Mouse (Mus musculus): ENCODE data around the gene Vps53. TPM values are rescaled to one million over a fixed set of nuclear protein-coding genes. Genes with fewer than 3 reads are reported as not detected.

Gene Vps53
- polyA plus RNA-seq, 1 experiment from 2014 or later: 17.2 TPM

- H3K4me2 ChIP-seq: no peak overlapping the region
- H3K27ac ChIP-seq: no peak overlapping the region
- H3K36me3 ChIP-seq: peaks cover 15% of the 10 kb centered on the region; the same call in 1 of the 2 replicates
- no peak overlapping the region for H3K4me3 ChIP-seq (replicated peaks)
- DNase-seq: no peak
- no peak for ATAC-seq (ENCODE audit: low read depth)
- no peaks in the 10 kb centered on the region for H3K27me3 ChIP-seq
- no peaks in the 10 kb centered on the region for H3K9me3 ChIP-seq (replicated peaks)
- H3K9ac ChIP-seq: no peak overlapping the region
- H3K4me1 ChIP-seq (replicated peaks): no peaks in the 10 kb centered on the region
- 78% methylated on average over 6 of the region's 6 CpGs for WGBS (ENCODE audit: insufficient replicate concordance)
Measured at GRCm38 (mm10) chr11:76069816-76070215, 109.6 kb downstream of the Vps53 start.

- peaks cover 14% of the 10 kb centered on the region; the same call in 1 of the 2 replicates for H3K36me3 ChIP-seq
- whole genome bisulfite sequencing (ENCODE audit: insufficient replicate concordance): 76% methylated on average over 15 of the region's 15 CpGs
- H3K4me2 ChIP-seq: no peak overlapping the region
- no peak overlapping the region for H3K4me3 ChIP-seq (replicated peaks)
- DNase-seq: no peak
- no peak for ATAC-seq (ENCODE audit: low read depth)
- no peaks in the 10 kb centered on the region for H3K27me3 ChIP-seq
- H3K27ac ChIP-seq: no peak overlapping the region
- H3K4me1 ChIP-seq (replicated peaks): no peaks in the 10 kb centered on the region
- no peaks in the 10 kb centered on the region for H3K9me3 ChIP-seq (replicated peaks)
- no peak overlapping the region for H3K9ac ChIP-seq
Measured at GRCm38 (mm10) chr11:76066563-76067156, 112.8 kb downstream of the Vps53 start.

- Histone ChIP-seq H3K4me1 (replicated peaks) (no peaks in the 10 kb centered on the region), H3K36me3 (peaks cover 11% of the 10 kb centered on the region; the same call in 1 of the 2 replicates), H3K9me3 (replicated peaks) (no peaks in the 10 kb centered on the region), H3K27ac (no peak overlapping the region), H3K9ac (no peak overlapping the region), H3K27me3 (no peaks in the 10 kb centered on the region), H3K4me3 (replicated peaks) (no peak overlapping the region), H3K4me2 (no peak overlapping the region)
- 75% methylated on average over 9 of the region's 9 CpGs for WGBS (ENCODE audit: insufficient replicate concordance)
- ATAC-seq (ENCODE audit: low read depth) (no peak), DNase-seq (no peak)
Measured at GRCm38 (mm10) chr11:76065521-76066095, 113.8 kb downstream of the Vps53 start.

GRCm38 (mm10) chr11:76064411-76064810 lies 115.0 kb downstream of the Vps53 start:
- Histone ChIP-seq H3K4me1 (replicated peaks) (no peaks in the 10 kb centered on the region), H3K4me3 (replicated peaks) (no peak overlapping the region), H3K4me2 (no peak overlapping the region), H3K36me3 (peaks cover 11% of the 10 kb centered on the region; the same call in 1 of the 2 replicates), H3K27me3 (no peaks in the 10 kb centered on the region), H3K27ac (no peak overlapping the region), H3K9me3 (replicated peaks) (no peaks in the 10 kb centered on the region), H3K9ac (no peak overlapping the region)
- ATAC-seq (ENCODE audit: low read depth) (no peak), DNase-seq (no peak)
- WGBS (ENCODE audit: insufficient replicate concordance): 44% methylated on average over 7 of the region's 7 CpGs

- no peaks in the 10 kb centered on the region for H3K4me1 ChIP-seq (replicated peaks)
- H3K36me3 ChIP-seq: 0 out of 2 replicates have a peak, but pooled peaks cover 2% of the 10 kb centered on the region
- no peaks in the 10 kb centered on the region for H3K27me3 ChIP-seq
- H3K27ac ChIP-seq: no peak overlapping the region
- ATAC-seq (ENCODE audit: low read depth) (no peak), DNase-seq (no peak)
- no peak overlapping the region for H3K4me2 ChIP-seq
- H3K9ac ChIP-seq: no peak overlapping the region
- 84% methylated on average over 2 of the region's 2 CpGs for WGBS (ENCODE audit: insufficient replicate concordance)
- H3K9me3 ChIP-seq (replicated peaks): no peaks in the 10 kb centered on the region
- no peak overlapping the region for H3K4me3 ChIP-seq (replicated peaks)
Measured at GRCm38 (mm10) chr11:76060906-76061305, 118.5 kb downstream of the Vps53 start.

- no peak for ATAC-seq (ENCODE audit: low read depth)
- DNase-seq: no peak
- WGBS (ENCODE audit: insufficient replicate concordance): 74% methylated on average over 7 of the region's 7 CpGs
Measured at GRCm38 (mm10) chr11:76059971-76060370, 119.5 kb downstream of the Vps53 start.

GRCm38 (mm10) chr11:76056487-76056886 lies 123.0 kb downstream of the Vps53 start:
- WGBS (ENCODE audit: insufficient replicate concordance): 33% methylated on average over 3 of the region's 3 CpGs

More at GRCm38 (mm10) chr11:76059971-76060370, 119.5 kb downstream of the Vps53 start:
- H3K9ac ChIP-seq: no peak overlapping the region
- no peaks in the 10 kb centered on the region for H3K9me3 ChIP-seq (replicated peaks)
- no peaks in the 10 kb centered on the region for H3K4me1 ChIP-seq (replicated peaks)
- H3K4me2 ChIP-seq: no peak overlapping the region
- no peak overlapping the region for H3K4me3 ChIP-seq (replicated peaks)
- no peak overlapping the region for H3K27ac ChIP-seq
- H3K27me3 ChIP-seq: no peaks in the 10 kb centered on the region
- 0 out of 2 replicates have a peak, but pooled peaks cover 2% of the 10 kb centered on the region for H3K36me3 ChIP-seq

GRCm38 (mm10) chr11:76052496-76052895 lies 127.0 kb downstream of the Vps53 start:
- 79% methylated on average over 5 of the region's 5 CpGs for WGBS (ENCODE audit: insufficient replicate concordance)
- Histone ChIP-seq H3K9ac (no peak overlapping the region), H3K9me3 (replicated peaks) (no peaks in the 10 kb centered on the region), H3K4me1 (replicated peaks) (no peaks in the 10 kb centered on the region), H3K4me2 (no peak overlapping the region), H3K36me3 (peaks cover 3% of the 10 kb centered on the region; the same call in 1 of the 2 replicates), H3K27ac (no peak overlapping the region), H3K27me3 (no peaks in the 10 kb centered on the region), H3K4me3 (replicated peaks) (no peak overlapping the region)
- no peak for DNase-seq
- ATAC-seq (ENCODE audit: low read depth): no peak

More at GRCm38 (mm10) chr11:76056487-76056886, 123.0 kb downstream of the Vps53 start:
- Histone ChIP-seq H3K4me1 (replicated peaks) (no peaks in the 10 kb centered on the region), H3K9ac (no peak overlapping the region), H3K27me3 (no peaks in the 10 kb centered on the region), H3K4me3 (replicated peaks) (no peak overlapping the region), H3K9me3 (replicated peaks) (no peaks in the 10 kb centered on the region), H3K36me3 (no peaks in the 10 kb centered on the region; the same call in 1 of the 2 replicates), H3K27ac (no peak overlapping the region), H3K4me2 (no peak overlapping the region)
- ATAC-seq (ENCODE audit: low read depth) (no peak), DNase-seq (no peak)

- Histone ChIP-seq H3K4me1 (replicated peaks) (no peaks in the 10 kb centered on the region), H3K36me3 (peaks cover 10% of the 10 kb centered on the region; the same call in 1 of the 2 replicates), H3K4me3 (replicated peaks) (no peak overlapping the region), H3K4me2 (no peak overlapping the region), H3K9ac (no peak overlapping the region), H3K27me3 (no peaks in the 10 kb centered on the region), H3K9me3 (replicated peaks) (no peaks in the 10 kb centered on the region), H3K27ac (no peak overlapping the region)
- ATAC-seq (ENCODE audit: low read depth) (no peak), DNase-seq (no peak)
- 65% methylated on average over 5 of the region's 5 CpGs for whole genome bisulfite sequencing (ENCODE audit: insufficient replicate concordance)
Measured at GRCm38 (mm10) chr11:76050967-76051512, 128.4 kb downstream of the Vps53 start.

GRCm38 (mm10) chr11:76050509-76050908 lies 128.9 kb downstream of the Vps53 start:
- Histone ChIP-seq H3K27ac (no peak overlapping the region), H3K9me3 (replicated peaks) (no peaks in the 10 kb centered on the region), H3K4me1 (replicated peaks) (no peaks in the 10 kb centered on the region), H3K36me3 (peaks cover 14% of the 10 kb centered on the region; the same call in 1 of the 2 replicates), H3K27me3 (no peaks in the 10 kb centered on the region), H3K4me2 (no peak overlapping the region), H3K4me3 (replicated peaks) (no peak overlapping the region), H3K9ac (no peak overlapping the region)
- 44% methylated on average over 3 of the region's 3 CpGs for WGBS (ENCODE audit: insufficient replicate concordance)
- DNase-seq: no peak
- ATAC-seq (ENCODE audit: low read depth): no peak

GRCm38 (mm10) chr11:76045367-76045766 lies 134.1 kb downstream of the Vps53 start:
- Histone ChIP-seq H3K4me3 (replicated peaks) (no peak overlapping the region), H3K36me3 (peaks cover 14% of the 10 kb centered on the region; the same call in 1 of the 2 replicates), H3K27ac (no peak overlapping the region), H3K27me3 (no peaks in the 10 kb centered on the region), H3K4me2 (no peak overlapping the region), H3K4me1 (replicated peaks) (no peaks in the 10 kb centered on the region), H3K9ac (no peak overlapping the region), H3K9me3 (replicated peaks) (no peaks in the 10 kb centered on the region)
- ATAC-seq (ENCODE audit: low read depth) (no peak), DNase-seq (no peak)
- 68% methylated on average over 6 of the region's 6 CpGs for WGBS (ENCODE audit: insufficient replicate concordance)

Measured in liver, embryonic 13.5 days (tissue).